Mouse (Mus musculus) layer of hippocampus, adult 18-20 months (tissue): ENCODE data around the gene Blmh. TPM values are rescaled to one million over a fixed set of nuclear protein-coding genes. Genes with fewer than 3 reads are reported as not detected.
"Not testable (repeated sequence)": the region's sequence is repeated elsewhere in the genome, so short reads cannot be mapped to it uniquely, and the experiment has no call there.

Experiments used
- DNase-seq, 2 experiments: peaks; one replicate each; pipeline ENCODE4 v3.0.0; 2022; ENCODE audit warnings: low spot score in 2 of 2
- total RNA-seq, 2 experiments: library from RNA; stranded (reverse); gene quantifications; 2 replicates each; pipeline ENCODE4 v1.2.3; 2021

Gene Blmh
- total RNA-seq, 2 experiments from 2014 or later, result 47.4 to 54.4 TPM

DNA sequence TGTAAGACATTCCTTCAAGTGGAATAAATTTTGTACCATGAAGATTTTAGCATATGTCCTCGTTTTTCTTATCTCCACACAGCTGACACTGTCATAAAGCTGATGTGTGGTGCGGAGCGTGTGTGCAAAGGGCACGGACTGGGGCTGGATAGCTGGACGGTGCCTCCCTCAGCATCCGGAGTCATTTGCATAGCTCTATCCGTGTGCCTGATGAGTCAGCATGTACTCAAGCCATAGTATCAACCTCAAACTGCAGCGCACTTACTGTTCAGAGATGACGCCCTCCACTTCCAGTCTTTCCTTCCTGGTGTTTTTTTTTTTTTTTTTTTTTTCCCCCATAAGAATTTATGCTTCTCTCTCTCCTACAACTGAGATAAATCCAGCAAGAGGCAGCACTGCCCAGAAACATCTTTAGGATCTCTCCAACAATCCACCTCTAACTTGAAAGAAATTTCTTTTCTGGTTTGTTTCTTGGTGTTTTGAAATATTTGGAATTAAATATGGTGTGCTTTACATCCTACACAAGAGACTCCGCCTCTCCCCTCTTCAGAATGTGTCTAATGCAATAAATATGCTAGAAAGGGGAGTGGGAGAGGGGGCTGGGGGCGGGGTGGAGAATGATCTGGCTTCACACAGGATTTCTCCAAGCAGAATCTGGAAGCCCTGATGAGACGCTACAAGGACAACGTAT lies 7.9 kb upstream of the Blmh start:
- DNase-seq, result no peak

DNA sequence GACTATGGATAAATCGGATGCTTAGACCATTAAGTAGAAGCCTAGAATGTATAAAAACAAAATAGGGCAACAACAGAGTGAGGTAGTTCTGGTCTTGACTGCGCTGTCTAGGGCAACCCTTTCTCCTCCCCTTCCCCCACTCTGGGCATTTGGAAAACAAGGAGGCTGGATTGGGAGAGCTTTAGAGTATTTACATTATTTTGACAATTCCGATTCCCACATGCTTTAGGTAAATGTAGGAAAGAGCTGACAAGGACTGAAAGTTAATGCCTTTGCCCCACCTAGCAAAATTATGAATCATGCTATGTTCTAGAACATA lies 7.4 kb upstream of the Blmh start:
- DNase-seq, result no peak

DNA sequence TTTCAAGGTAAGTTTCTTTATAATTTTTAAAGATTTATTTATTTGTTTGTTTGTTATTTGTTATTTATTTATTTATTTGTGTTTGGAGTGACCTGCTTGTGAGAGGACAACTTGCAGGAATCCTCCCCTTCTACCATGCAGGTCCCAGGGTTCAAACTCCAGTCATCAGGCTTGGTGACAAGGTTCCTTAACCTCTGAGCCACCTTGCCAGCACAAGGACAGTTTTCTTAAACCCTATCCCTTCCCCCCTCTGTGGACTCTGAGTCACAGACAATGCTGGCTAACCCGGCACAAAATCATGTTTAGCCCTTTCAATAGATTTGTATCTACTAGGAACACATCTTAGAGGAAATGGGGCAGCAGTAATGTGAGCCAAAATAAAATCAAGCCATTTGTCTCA lies 4.0 kb upstream of the Blmh start:
- DNase-seq, result no peak

DNA sequence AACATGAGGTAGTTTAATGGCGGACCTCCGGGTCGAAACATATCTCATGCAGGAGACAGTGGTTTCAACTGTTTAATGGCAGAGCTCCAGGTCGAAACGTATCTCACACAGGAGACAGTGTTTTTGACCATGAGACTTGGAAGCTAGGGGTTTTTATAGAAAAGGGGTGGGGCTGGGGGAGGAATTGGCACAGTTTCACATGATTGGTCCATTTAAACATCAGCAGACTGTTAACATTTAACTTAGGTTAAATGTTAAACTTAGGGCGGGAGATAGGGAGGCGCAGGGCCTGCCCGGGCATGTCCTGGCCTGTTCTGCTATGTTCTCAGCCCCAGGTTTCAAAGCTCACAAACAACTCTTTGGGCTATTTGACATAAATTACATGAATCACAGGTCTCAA lies 4.0 kb downstream of the Blmh start:
- not testable (repeated sequence) for DNase-seq

DNA sequence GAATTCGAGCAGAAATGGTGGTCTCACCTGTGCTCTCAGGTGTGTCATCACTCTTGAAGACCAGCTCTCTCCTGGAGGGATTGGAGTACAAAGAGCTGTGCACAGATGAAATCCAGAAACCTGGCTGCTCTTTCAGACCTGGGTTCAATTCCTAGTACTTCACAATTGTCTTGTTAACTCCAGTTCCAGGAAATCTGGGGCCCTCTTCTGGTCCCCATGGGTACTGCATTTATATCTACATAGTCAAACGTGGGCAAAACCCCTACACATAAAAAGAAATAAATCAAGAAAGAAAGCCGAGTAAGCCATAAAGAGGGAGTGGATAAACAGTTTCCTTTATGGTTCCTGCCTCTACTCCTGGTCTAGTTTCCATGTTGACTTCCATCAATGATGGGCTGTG lies 8.6 kb downstream of the Blmh start:
- no peak for DNase-seq

DNA sequence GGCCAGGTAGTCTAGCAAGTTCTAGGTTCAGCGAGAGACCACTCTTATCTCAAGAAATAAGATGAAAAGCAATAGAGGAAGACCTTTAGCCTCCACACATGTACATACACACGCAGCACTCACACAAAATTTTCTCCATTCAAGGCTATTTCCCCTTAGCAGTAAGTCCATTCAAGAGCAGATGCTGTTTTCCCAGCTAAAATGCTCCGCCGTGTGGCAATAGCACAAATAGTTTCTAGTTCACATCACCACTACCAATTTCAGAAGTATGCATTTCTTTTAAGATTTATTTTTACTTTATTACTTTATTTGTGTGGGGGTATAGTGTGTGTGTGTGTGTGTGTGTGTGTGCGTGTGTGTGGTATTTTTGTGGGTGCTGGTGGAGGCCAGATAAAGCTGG lies 12.0 kb downstream of the Blmh start:
- DNase-seq, result peak in 1 of 2 experiments; percentile 36

DNA sequence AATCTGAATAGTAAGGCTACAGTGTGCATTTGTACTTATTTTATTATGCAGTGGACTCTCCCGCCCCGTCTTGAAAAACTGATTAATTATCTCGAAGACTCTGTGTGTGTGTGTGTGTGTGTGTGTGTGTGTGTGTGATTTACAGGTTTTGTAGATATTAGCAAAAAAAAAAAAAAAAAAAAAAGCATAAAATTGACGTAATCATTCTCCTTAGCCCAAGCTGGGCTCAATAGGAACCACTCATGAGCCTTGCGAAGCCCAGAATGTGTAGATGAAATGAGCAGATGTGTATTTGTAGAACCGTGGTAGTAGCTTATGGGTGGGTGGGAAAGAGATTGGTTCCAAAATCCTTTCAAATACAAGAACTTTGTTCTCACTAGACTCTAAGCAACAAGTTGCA lies 20.2 kb downstream of the Blmh start:
- no peak for DNase-seq

DNA sequence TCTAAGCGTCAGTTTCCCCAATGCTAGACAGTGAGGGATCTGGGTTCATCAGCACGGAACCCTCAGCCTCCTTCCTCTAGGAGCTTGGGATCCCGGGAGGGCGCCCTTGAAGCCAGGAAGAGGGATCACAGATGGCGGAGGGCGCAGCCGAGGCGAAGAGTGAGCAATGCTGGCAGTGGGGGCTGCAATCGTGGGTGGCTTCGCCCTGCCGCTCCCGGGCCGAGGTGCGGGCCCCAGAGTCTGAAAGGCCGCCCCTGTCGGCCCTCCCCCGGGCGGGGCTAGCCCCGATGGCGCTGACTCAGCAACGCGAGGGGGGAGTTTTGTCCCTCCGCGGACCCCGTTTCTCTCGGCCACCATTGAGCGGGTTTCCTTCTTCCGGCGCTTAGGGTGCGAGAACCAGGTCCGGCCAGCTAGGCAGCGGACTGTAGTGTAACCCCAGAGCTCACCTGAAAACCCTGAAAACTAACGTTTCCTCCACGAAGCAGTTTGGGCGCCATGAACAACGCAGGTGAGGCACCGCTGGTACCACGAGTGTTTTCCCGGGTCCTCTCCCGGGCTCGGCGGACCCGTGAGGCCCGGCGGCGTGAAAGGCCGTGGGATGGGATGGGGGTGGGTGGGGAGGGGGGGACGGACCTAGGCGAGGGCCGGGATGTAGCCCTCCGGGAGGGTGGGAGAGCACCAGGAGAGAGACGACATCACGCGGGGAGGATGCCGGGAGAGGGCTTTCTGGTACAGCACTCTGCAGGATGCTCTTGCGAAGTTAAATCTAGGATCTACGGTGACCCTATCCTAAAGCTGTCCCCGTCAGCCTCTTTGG lies 21.0 kb downstream of the Blmh start:
- DNase-seq, result peak; percentile 85 to 94

DNA sequence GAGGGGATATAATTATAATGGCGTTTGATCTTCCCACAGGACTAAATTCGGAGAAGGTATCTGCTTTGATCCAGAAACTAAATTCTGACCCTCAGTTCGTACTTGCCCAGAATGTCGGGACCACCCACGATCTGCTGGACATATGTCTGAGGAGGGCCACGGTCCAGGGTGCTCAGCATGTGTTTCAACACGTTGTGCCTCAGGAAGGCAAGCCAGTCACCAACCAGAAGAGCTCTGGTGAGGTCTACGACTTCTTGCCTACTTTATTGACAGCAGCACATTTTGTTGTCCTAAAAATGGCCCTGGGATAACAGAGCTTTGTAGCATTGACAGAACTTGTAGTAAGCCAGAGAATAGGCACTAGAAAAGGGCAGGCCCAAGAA lies 21.6 kb downstream of the Blmh start:
- DNase-seq, result peak in 1 of 2 experiments; percentile 3

DNA sequence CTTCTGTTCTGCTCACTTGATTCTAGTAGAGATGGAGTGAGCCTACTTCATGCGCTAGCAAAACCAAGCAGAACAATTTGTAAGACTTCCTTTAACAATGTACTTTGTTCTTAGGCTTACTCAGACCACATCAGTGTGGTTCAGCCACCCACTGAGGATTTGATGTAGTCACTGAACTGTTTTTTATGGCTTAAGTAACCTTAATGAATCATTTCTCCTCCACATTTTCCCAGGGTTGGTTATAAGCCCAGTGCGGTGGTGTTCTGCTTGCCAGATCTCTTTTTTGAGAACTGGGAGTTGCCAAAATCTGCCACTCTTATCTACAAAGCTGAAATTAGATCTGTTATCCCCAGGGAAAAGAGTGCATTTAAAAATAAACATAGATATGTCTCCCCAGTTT lies 28.9 kb downstream of the Blmh start:
- DNase-seq, result peak in 1 of 2 experiments; percentile 65

DNA sequence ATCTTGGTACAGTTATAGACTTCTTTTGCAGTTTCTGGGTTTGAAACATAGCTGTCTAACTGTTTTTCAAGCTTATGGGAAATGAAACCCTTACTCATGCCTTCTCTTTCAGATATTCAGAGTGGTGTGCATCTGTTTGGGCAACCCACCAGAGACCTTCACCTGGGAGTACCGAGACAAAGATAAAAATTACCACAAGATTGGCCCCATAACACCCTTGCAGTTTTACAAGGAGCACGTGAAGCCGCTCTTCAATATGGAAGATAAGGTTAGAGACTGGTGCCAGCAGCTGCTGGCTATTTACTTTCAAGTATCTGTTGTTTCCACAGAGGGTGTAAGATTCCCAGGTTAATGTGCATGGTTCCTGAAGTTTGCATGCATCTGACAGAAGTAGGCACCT lies 41.1 kb downstream of the Blmh start:
- no peak for DNase-seq

DNA sequence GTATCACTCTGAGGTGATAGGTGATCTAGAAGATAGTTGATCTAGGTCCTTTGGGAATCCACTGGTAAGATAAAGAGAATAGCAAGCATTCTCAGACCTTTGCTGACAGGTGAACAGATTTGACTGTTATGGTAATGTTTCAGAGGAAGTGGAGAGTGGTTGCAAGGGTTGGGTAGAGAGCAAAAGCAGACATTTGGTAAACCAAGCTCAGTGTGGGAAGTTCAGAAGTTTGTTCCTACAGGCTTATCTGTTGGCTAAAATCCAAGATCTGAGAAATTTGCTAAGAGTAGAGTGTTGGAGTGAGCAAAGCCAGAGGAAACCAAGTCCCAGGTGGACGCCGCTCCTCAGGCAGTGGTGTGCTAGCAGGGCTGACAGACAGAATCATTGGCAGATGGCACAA lies 45.7 kb downstream of the Blmh start:
- DNase-seq, result no peak

DNA sequence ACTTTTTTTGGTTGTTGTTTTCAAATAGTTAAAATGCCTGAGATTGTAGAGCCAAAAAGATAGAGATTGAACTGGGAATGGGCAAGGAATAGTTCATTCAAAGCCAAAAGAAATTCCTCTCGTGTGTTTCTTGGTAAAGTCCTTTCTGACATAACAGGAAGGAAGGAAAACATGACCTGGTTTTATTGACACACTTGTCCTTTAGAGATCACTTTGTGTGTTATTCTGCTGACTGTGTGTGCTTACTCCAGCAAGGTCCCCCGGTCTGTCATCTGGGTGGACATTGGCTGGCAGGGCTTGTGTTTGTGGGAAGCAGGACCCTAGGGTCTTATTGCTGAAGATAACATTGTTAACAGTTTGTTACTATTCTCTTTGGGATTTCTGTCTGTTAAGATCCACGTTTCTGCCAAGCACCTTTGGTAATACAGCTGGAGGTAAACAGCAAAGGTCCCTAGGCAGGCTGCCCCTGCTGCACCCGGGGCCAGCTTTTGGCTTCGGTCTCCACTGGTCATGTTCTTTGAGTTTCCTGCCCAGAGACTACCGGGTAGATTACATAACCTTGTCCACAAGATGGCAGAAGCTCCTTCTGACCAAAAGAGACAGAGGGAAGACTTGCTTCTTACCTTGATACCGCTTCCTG lies 50.2 kb downstream of the Blmh start:
- no peak for DNase-seq

DNA sequence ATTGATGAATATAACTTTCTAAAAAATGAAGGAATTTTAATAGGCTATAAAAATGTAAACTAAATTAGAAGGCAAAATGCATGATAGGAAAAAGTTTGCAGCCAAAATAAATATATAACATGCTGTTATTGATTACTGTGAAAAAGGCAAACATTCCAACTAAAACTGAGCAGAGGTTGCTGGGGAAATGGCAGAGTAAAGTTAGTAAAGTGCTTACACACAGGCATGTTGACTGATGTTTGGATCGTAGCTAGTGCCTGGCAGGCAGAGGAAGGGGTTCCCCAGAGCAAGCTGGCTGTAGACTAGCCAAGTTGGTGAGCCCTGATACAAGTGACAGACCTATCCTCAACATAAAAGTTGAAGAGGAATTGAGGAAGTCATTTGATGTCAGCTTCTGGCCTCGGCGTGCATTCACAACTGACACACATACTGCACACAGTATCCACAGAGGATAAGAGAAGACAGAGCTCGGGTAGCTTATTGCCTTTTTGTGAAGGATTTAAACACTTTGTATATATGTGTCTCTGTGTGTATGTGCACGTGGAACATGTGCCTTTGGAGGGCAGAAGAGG lies 57.0 kb downstream of the Blmh start:
- no peak for DNase-seq

DNA sequence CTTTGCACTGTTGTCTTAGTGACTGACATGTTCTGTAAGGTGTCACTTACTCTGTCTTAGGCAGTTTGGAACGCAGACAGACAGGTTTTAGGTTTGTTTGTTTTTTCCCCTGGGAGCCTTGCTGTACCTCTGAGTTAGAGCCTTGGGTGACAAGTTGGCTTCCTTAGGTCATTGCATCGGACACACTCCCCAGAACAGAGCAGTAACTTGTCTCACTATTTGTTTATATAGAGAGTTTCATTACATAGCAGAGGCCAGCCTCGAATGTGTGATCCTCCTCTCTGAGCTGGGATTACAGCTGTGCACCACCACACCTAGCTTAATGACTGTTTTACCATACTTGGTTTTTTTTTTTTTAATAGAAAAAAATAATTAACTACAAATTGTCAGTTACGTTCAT lies 57.8 kb downstream of the Blmh start:
- no peak for DNase-seq

DNA sequence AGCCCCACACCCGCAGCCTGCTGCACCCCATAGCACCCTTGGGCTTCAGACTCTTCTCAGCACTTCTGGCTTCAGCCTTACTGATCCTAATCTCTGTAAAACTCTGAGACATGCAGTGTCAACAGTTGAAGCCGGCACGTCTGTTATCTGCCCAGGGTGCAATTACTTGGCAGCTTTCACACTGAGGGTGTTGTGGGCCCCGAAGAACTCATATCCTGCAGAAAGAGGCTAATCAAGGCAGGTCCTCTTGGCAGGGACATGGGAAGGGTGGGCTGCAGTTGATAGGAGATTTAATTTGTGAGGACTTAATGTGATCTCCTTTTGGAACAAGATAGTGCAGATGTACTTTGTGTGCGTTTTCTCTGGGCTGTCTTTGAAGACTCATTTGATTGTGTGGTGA lies 59.0 kb downstream of the Blmh start:
- DNase-seq, result no peak

DNA sequence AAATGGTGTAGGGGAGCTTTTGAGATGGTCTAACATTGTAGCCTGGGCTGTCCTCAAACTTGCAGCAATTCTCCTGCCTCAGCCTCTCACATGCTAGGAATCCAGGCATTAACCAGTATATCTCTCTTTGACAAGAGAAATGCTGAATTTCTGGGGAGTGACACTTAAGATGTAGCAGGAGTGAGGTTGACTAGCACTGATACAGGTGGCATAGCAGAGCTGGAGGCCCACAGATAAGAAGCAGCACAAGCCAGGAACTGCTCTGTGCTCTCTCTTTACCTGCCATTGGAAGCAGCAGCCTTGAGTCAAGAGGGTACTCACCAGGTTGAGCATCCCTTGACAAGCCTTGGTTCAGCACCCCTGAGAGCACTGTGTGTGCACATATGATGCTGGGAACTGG lies 59.6 kb downstream of the Blmh start:
- no peak for DNase-seq

DNA sequence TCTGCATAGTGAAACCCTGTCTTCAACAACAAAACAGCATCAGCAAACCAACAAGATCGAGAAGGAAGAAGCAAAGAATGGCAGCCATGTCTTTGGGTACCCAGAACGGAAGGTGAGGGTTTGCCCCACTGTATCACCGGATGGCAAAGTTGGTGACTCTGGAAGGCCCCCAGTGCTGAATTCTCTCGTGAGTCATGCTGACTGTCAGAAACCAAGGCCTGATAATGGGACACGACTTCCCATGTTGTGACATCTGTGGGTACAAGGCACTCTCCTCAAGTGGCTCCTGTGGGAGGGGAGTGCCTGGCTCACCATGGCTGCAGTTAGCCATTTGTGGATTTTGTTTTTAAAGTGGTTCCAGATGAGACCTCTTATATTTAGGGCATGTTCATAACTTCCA lies 66.2 kb downstream of the Blmh start:
- DNase-seq, result no peak

DNA sequence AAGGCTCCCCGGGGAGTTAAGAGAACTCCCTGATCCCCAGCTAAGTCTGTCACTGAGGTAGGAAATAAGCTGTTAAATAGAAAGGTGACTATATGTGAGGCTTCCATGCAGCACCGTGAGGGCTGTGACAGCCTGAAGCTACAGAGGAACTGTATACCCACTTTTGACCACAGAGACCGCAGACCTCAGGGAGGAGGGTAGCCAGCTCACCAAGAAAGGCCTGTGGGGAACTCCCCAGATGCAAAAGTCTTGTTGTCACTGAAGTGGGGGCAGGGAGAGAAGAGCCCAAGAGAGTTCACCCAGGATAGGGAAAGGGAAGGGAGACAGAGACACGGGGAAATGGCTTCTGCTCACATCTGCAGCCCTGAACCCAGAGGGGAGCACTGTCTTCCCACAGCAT lies 68.3 kb downstream of the Blmh start:
- DNase-seq, result no peak

DNA sequence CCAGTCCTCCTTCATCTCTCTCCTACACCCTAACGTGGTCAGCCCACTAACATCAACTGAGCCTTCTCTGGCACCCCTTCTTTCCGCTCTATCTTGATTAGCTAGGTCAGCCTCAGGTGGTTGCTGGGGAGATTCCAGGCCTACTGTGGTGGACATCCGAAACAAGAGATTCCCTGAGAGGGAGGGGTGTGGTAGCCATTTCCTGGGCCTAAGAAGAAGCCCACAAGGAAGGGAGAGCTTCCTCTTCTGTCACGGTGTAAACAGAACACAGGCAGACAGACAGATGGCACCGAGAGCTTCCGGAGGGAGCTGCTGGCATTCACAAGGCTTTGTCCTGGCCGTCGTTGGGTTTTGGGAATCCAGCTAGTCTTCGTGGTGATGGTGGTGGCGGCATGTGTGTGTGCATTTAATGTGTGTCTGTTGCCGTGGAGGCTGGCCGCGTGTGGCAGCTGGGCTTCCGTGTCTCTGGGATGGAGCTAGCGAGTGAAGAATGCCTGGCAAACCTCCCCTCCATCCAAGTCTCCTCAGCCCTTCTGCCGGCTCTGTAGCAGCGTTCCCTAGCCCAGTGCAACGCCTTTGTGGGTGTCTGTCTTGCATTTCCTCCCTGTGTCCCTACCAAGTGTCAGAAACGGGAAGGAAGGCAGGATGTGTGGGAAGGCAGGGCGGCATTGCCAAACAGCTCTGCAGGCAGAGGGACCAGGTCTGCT lies 71.5 kb downstream of the Blmh start:
- DNase-seq, result peak in 1 of 2 experiments; percentile 11

DNA sequence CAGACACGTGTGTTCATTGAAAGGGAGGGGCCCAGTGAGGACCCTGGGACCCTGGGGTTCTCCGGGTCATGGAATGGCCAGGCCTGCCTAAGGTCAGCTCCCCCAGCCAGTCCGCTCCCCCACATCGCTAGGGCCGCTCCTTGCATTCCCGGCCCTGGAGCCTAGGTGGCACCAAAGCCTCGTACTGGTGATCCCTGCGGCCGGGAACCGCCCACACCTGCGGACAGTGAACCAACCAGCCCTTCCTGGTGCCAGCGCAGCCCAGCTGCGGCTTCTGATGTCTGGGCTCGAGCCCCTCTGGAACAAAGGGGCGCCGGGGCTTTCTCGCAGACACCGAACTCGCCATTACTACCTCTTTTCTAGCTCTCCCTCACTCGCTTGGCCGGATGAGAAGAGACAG lies 72.7 kb downstream of the Blmh start:
- DNase-seq, result peak; percentile 30 to 53
